Mouse (Mus musculus) CH12.LX (cell line): ENCODE data around the gene Krt84. TPM values are rescaled to one million over a fixed set of nuclear protein-coding genes. Genes with fewer than 3 reads are reported as not detected.
A peak's percentile ranks its signal among the peaks of the same experiment; 100 is the strongest.

Experiments used
- DNase-seq: peaks from one replicate; pipeline ENCODE4 v3.0.0-alpha.2; 2013; ENCODE audit errors: extremely low read depth
- H3K27ac ChIP-seq: 2 replicates; pipeline ENCODE4 v1.5.1; 2012; ENCODE audit warnings: low read depth, mild to moderate bottlenecking, control low read depth, moderate library complexity; ENCODE audit not compliant: insufficient read depth
- H3K27me3 ChIP-seq: replicated peaks from 2 replicates; pipeline ENCODE3; 2012; ENCODE audit warnings: inconsistent platforms
- H3K36me3 ChIP-seq, 2 experiments: replicated peaks in 1 of 2; 2 replicates each; pipeline versions ENCODE3 to v1.6.1; 2012; ENCODE audit warnings: inconsistent platforms in 1 of 2, low read length in 1 of 2, mild to moderate bottlenecking in 1 of 2, mixed read lengths in 1 of 2, moderate library complexity in 1 of 2; ENCODE audit not compliant: control insufficient read depth in 1 of 2, insufficient read depth in 1 of 2
- H3K4me1 ChIP-seq, 2 experiments: 2 replicates each; pipeline ENCODE4 v1.6.1; 2012; ENCODE audit warnings: inconsistent platforms in 1 of 2, moderate library complexity in 1 of 2; ENCODE audit not compliant: insufficient read depth in 2 of 2, control insufficient read depth in 1 of 2
- H3K4me2 ChIP-seq: 2 replicates; pipeline ENCODE4 v1.6.1; 2012; ENCODE audit warnings: low read depth, mild to moderate bottlenecking, control low read depth; ENCODE audit not compliant: poor library complexity, insufficient read depth, severe bottlenecking
- H3K4me3 ChIP-seq, 3 experiments: fragments of 150-350 bp in 1 of 3; sonication (generic) in 1 of 3; replicated peaks in 1 of 3; 2 replicates each; pipeline versions ENCODE3 to v1.5.1; 2011 to 2012; ENCODE audit warnings: low read depth in 2 of 3, low read length in 2 of 3, mild to moderate bottlenecking in 2 of 3, moderate library complexity in 2 of 3, control low read depth in 1 of 3, improper control_type of control experiment in 1 of 3, inconsistent platforms in 1 of 3, mixed read lengths in 1 of 3; ENCODE audit not compliant: poor library complexity in 1 of 3
- H3K79me2 ChIP-seq: replicated peaks from 2 replicates; pipeline ENCODE4 v1.6.1; 2012; ENCODE audit warnings: mild to moderate bottlenecking, moderate library complexity; ENCODE audit not compliant: control insufficient read depth, poor library complexity, insufficient read depth, severe bottlenecking; ENCODE audit errors: extremely low read depth
- H3K9ac ChIP-seq: 2 replicates; pipeline ENCODE4 v1.6.1; 2012; ENCODE audit warnings: low read depth, mild to moderate bottlenecking, control low read depth, moderate library complexity; ENCODE audit not compliant: insufficient read depth
- H3K9me3 ChIP-seq: replicated peaks from 2 replicates; pipeline ENCODE3; 2012; ENCODE audit warnings: low read length, inconsistent platforms, mixed read lengths
- CTCF ChIP-seq, 2 experiments: IDR thresholded peaks in 1 of 2; conservative IDR thresholded peaks in 1 of 2; 2 replicates each; pipeline ENCODE4 v1.5.1; 2011 to 2012; ENCODE audit warnings: low read depth in 2 of 2, low read length in 2 of 2, improper control_type of control experiment in 1 of 2, inconsistent platforms in 1 of 2, mild to moderate bottlenecking in 1 of 2, moderate library complexity in 1 of 2
- ETS1 ChIP-seq: conservative IDR thresholded peaks from 2 replicates; pipeline ENCODE4 v1.6.1; 2012; ENCODE audit warnings: low read depth, mild to moderate bottlenecking, inconsistent platforms, low read length, improper control_type of control experiment, moderate library complexity
- KAT2A ChIP-seq: IDR thresholded peaks from 2 replicates; pipeline ENCODE4 v1.6.1; 2012; ENCODE audit warnings: low read length, improper control_type of control experiment, inconsistent platforms; ENCODE audit not compliant: insufficient replicate concordance
- MAX ChIP-seq: IDR thresholded peaks from 2 replicates; pipeline ENCODE4 v1.6.1; 2011; ENCODE audit warnings: low read length, improper control_type of control experiment
- PAX5 ChIP-seq: IDR thresholded peaks from 2 replicates; pipeline ENCODE4 v1.6.1; 2012; ENCODE audit warnings: low read length, inconsistent platforms, mixed read lengths
- SIN3A ChIP-seq: IDR thresholded peaks from 2 replicates; pipeline ENCODE4 v1.6.1; 2012; ENCODE audit warnings: low read length, improper control_type of control experiment, inconsistent platforms
- ZKSCAN1 ChIP-seq: IDR thresholded peaks from 2 replicates; pipeline ENCODE4 v1.6.1; 2012; ENCODE audit warnings: low read depth, inconsistent platforms, low read length, improper control_type of control experiment, borderline replicate concordance
- ZNF384 ChIP-seq: IDR thresholded peaks from 2 replicates; pipeline ENCODE4 v1.6.1; 2012; ENCODE audit warnings: low read depth, low read length, improper control_type of control experiment, inconsistent platforms
- dilution Hi-C: fragments of 300-500 bp; cut with MboI; formaldehyde crosslinking; loops from 2 replicates; pipeline ENCODE4 v1.14.3; 2020; ENCODE audit warnings: low sequenced_read_pairs; ENCODE audit not compliant: extremely low pct_unique_long_range_greater_than_20kb, extremely low pct_ligation_motif_present
- in situ Hi-C: fragments of 300-500 bp; cut with MboI; formaldehyde crosslinking; loops from 3 replicates; pipeline ENCODE4 v1.14.3; 2019; ENCODE audit warnings: low sequenced_read_pairs, low pct_ligation_motif_present, low pct_unique_long_range_greater_than_20kb, mixed read lengths
- polyA plus RNA-seq: library from polyadenylated mRNA; unstranded; fragments of >175 nt; gene quantifications from 2 replicates; pipeline ENCODE4 v1.2.1, GENCODE M21; 2012; ENCODE audit warnings: low read depth; ENCODE audit not compliant: insufficient read length
- total RNA-seq, 2 experiments: library from RNA; depleted of rRNA; stranded (reverse); fragments of 300-350 nt in 1 of 2; fragments of >200 nt in 1 of 2; gene quantifications; 2 replicates each; pipeline ENCODE4 v1.2.3; 2012 to 2014

The Krt84 gene
- total and polyA plus RNA-seq, 3 experiments, result not detected

DNA sequence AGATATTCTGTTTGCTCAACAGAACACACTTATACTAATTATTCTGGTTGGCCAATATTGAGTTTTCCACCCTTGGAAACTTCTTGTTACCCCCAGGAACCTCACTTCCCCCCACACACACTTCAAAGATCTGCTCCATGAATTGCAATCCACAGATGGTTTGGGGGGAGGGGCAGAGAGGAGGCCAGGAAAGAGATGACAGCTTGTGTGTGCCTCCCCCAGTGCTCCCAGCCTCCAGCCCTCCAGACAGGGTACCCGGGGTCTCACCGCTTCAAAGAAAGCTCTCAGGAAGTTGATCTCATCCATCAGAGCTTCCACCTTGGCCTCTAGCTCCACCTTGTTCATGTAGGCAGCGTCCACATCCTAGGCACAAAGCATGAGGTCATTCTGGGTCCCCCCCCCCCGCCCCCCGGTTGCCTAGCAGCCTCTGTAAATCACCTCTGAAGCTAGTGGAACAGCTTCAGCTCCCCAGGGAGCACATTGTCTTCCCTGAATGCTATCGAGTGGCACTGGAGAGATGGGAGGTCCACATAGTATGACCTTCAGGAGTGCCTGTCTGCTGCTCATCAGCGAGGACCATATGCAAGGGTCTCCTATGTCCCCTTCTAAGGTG, 25.5 kb upstream of the Krt84 start:
- H3K27me3 ChIP-seq, result peaks cover 99% of the 10 kb centered on the region
- dilution Hi-C loops, result no loop called here

DNA sequence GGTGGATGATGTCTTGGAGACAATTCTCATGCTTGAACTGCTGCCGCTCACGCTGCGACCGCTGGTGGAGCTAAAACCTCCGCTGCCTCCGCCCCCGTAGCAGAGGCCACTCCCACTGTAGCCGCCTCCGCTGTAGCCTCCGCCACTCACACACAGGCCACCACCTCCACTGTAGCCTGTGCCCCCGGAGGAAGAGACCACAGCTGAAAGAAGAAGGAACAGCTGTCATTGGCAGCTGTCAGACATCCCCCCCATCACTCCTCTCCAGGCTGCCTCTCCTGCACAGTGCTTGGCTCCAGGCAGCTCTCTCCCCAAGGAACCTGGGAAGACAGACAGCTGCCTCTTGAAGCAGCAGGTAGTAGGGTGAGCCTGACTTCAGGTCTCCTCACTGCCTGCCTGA, 20.5 kb upstream of the Krt84 start:
- Histone ChIP-seq H3K4me1 (peaks cover 2 to 4% of the 10 kb centered on the region in 2 experiments; a peak in 1 of 4 replicates), H3K79me2 (no peaks in the 10 kb centered on the region), H3K9ac (no peak overlapping the region), H3K36me3 (no peaks in the 10 kb centered on the region), H3K27ac (no peak overlapping the region), H3K27me3 (peaks cover 98% of the 10 kb centered on the region), H3K4me2 (0 out of 2 replicates have a peak overlapping the region, but pooled peaks have one; percentile 25), H3K4me3 (no peak overlapping the region), H3K9me3 (no peaks in the 10 kb centered on the region)
- TF ChIP-seq ZNF384 (no peak), SIN3A (no peak), CTCF (conservative IDR thresholded peaks at IDR 0.05 in 1 of 2, IDR thresholded peaks at IDR 0.05 in 1 of 2; ENCODE audit: low read depth in 2 of 2, low read length in 2 of 2) (peak in 1 of 2 experiments; percentile 2; a peak in 1 of 4 replicates)
- dilution Hi-C loops, result no loop called here
- in situ Hi-C loops, result no loop called here
- peak; percentile 12 for DNase-seq

More for the DNA sequence above, 25.5 kb upstream of the Krt84 start:
- Histone ChIP-seq H3K4me3 (no peak overlapping the region), H3K4me1 (peaks cover 1% of the 10 kb centered on the region in 2 experiments; a peak in 1 of 4 replicates), H3K9me3 (no peaks in the 10 kb centered on the region), H3K79me2 (no peaks in the 10 kb centered on the region), H3K4me2 (no peak overlapping the region), H3K36me3 (no peaks in the 10 kb centered on the region), H3K9ac (no peak overlapping the region), H3K27ac (no peak overlapping the region)
- in situ Hi-C loops, result no loop called here
- TF ChIP-seq ZKSCAN1, result no peak
- no peak for TF ChIP-seq ETS1
- no peak for TF ChIP-seq MAX
- TF ChIP-seq KAT2A, result no peak
- no peak for TF ChIP-seq CTCF (conservative IDR thresholded peaks at IDR 0.05 in 1 of 2, IDR thresholded peaks at IDR 0.05 in 1 of 2; ENCODE audit: low read depth in 2 of 2, low read length in 2 of 2)
- no peak for DNase-seq

DNA sequence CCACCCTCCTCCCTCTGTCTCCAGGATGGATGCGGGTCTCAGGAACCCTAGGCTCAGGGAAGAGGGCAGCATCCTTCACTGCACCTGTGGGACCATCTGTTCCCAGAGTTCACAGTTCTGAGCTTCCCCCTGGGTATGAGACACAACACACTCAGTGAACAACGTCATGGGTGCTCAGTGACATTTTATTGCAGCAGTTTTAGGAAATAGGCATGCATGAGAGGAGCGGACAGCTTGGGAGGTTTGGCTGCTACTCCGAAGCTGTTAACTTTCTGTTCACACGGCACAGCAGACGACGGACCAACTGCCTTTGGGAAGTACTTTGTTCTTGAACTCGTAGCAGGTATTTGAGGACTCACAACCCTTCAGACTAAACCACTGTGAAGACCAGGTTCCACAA, 19.6 kb upstream of the Krt84 start:
- no peak for TF ChIP-seq CTCF (conservative IDR thresholded peaks at IDR 0.05 in 1 of 2, IDR thresholded peaks at IDR 0.05 in 1 of 2; ENCODE audit: low read depth in 2 of 2, low read length in 2 of 2)
- no peak for TF ChIP-seq PAX5
- H3K27me3 ChIP-seq, result peaks cover 98% of the 10 kb centered on the region
- H3K9ac ChIP-seq, result no peak overlapping the region
- no peaks in the 10 kb centered on the region for H3K79me2 ChIP-seq
- in situ Hi-C loops (no loop called here), dilution Hi-C loops (no loop called here)
- H3K4me1 ChIP-seq, result peaks cover 2 to 4% of the 10 kb centered on the region in 2 experiments; a peak in 1 of 4 replicates
- H3K4me3 ChIP-seq, result no peak overlapping the region
- H3K27ac ChIP-seq, result no peak overlapping the region
- DNase-seq, result no peak
- H3K36me3 ChIP-seq, result no peaks in the 10 kb centered on the region
- no peaks in the 10 kb centered on the region for H3K9me3 ChIP-seq
- H3K4me2 ChIP-seq, result no peak overlapping the region
